19 mouse cellular contexts compared by ENCODE assay signal in the genomic region with DNA sequence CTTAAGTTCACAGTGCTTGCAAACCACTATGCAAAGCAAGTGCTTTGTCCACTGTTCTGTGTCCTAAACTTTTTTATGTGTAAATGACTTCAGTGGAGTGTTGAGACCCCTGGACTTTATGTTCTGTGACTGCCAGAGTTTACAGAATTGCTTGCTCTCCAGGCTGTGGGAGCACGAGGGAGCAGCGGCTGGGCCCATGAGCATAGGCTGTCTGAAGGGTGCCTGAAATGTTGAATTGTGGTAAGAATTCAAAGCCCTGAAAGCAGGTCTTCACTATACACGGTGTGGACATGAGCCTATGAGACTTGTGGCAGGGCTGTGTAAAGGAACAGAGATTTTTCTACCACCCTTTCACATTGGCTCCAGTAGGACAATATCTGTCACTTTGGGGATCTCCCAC. TPM values are rescaled to one million over a fixed set of nuclear protein-coding genes. Genes with fewer than 3 reads are reported as not detected.
"Had no signal": no experiment of that assay in that cellular context is flagged by ENCODE, and none has a peak within 500 bp of the region (broad histone marks: within the 10 kb centered on the region; RNA-seq: fewer than 3 reads in every experiment).

No protein-coding gene starts in this region.

- H3K36me3 ChIP-seq: limb, embryonic 12.5 days; limb, embryonic 15.5 days; midbrain, embryonic 12.5 days; midbrain, embryonic 15.5 days; neural tube, embryonic 12.5 days; neural tube, embryonic 15.5 days had no signal

- H3K9ac ChIP-seq: limb, embryonic 12.5 days; limb, embryonic 15.5 days; liver, embryonic 15.5 days; lung, embryonic 14.5 days; midbrain, embryonic 12.5 days; midbrain, embryonic 15.5 days; neural tube, embryonic 12.5 days; neural tube, embryonic 15.5 days had no signal

- H3K27me3 ChIP-seq: limb, embryonic 12.5 days; limb, embryonic 15.5 days; liver, embryonic 15.5 days; midbrain, embryonic 12.5 days; midbrain, embryonic 15.5 days; neural tube, embryonic 12.5 days; neural tube, embryonic 15.5 days had no signal

- H3K4me1 ChIP-seq: limb, embryonic 12.5 days; limb, embryonic 15.5 days; midbrain, embryonic 12.5 days; midbrain, embryonic 15.5 days; neural tube, embryonic 12.5 days; neural tube, embryonic 15.5 days had no signal

- H3K4me3 ChIP-seq: limb, embryonic 12.5 days; limb, embryonic 15.5 days; liver, embryonic 15.5 days; midbrain, embryonic 12.5 days; midbrain, embryonic 15.5 days; neural tube, embryonic 12.5 days; neural tube, embryonic 15.5 days had no signal

- H3K27ac ChIP-seq: limb, embryonic 12.5 days; limb, embryonic 15.5 days; macrophage; midbrain, embryonic 12.5 days; midbrain, embryonic 15.5 days; neural tube, embryonic 12.5 days; neural tube, embryonic 15.5 days; stomach, postnatal 0 days had no signal

- H3K4me2 ChIP-seq: limb, embryonic 12.5 days; limb, embryonic 15.5 days; liver, embryonic 15.5 days; lung, embryonic 14.5 days; midbrain, embryonic 12.5 days; midbrain, embryonic 15.5 days; neural tube, embryonic 12.5 days; neural tube, embryonic 15.5 days had no signal

- ATAC-seq: intestine, postnatal 0 days; lung, postnatal 0 days; midbrain, embryonic 15.5 days had no signal

- H3K9me3 ChIP-seq: limb, embryonic 12.5 days; limb, embryonic 15.5 days; liver, embryonic 15.5 days; midbrain, embryonic 12.5 days; midbrain, embryonic 15.5 days; neural tube, embryonic 12.5 days; neural tube, embryonic 15.5 days had no signal

- DNase-seq: kidney, adult 8-10 months; left cerebral cortex, postnatal 4 days; lung, embryonic 14.5 days; right cerebral cortex, adult 18-20 months; right cerebral cortex, postnatal 14 days; right cerebral cortex, postnatal 4 days; thymus, adult 18-20 months; thymus, postnatal 36 days had no signal

RNA-seq across cellular contexts. Expression of a gene that starts 37.5 kb away (rescaled TPM):
- polyA plus RNA-seq: macrophage; neural tube, embryonic 15.5 days had no signal
